Mouse (Mus musculus): ENCODE results near the gene Aym1.
"Not testable (repeated sequence)": the region's sequence is repeated elsewhere in the genome, so short reads cannot be mapped to it uniquely, and the experiment has no call there.

- not testable (repeated sequence) for TF ChIP-seq TAL1, GATA1 (IDR thresholded peaks at IDR 0.05; ENCODE audit: low read length)
These were observed 10.6 kb downstream of the Aym1 start for GRCm38 (mm10) chr5:113367726-113368125.
